Mouse (Mus musculus): Measurements from ENCODE around the gene Tspan14. TPM values are rescaled to one million over a fixed set of nuclear protein-coding genes. Genes with fewer than 3 reads are reported as not detected.
A peak's percentile ranks its signal among the peaks of the same experiment; 100 is the strongest.

Gene Tspan14
- polyA plus RNA-seq, 1 experiment, result 47.7 TPM

DNA sequence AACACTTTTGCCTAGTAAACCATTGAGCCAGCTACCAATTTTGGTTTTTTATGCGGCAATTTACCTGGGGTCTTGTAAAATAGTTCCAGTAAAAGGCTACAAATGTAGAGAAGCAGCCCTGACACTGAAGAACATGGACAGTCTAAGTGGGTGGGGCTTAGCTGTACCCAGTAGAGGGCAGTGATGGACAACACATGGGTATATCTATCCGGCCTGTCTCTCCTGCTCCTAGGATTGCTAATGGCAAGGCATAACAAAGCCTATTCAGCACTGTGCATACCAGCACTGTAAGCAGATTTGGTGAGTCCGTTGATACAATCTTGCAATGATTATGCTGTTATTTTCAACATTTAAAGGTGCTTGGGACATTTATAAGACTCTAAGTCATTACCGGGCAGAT is 12.4 kb upstream of the Tspan14 start:
- DNase-seq (ENCODE audit: extremely low spot score in 1 of 2, low spot score in 1 of 2), result peak in 1 of 2 experiments; percentile 60

GRCm38 (mm10) chr14:40975127-40975721 is 8.6 kb upstream of the Tspan14 start:
- DNase-seq (ENCODE audit: extremely low spot score in 1 of 2, low spot score in 1 of 2), result peak; percentile 63 to 86

GRCm38 (mm10) chr14:40968051-40968450 is 1.4 kb upstream of the Tspan14 start:
- no peak for DNase-seq (ENCODE audit: extremely low spot score in 1 of 2, low spot score in 1 of 2)

GRCm38 (mm10) chr14:40967598-40967900 is 942 bp upstream of the Tspan14 start:
- DNase-seq (ENCODE audit: extremely low spot score in 1 of 2, low spot score in 1 of 2), result no peak

DNA sequence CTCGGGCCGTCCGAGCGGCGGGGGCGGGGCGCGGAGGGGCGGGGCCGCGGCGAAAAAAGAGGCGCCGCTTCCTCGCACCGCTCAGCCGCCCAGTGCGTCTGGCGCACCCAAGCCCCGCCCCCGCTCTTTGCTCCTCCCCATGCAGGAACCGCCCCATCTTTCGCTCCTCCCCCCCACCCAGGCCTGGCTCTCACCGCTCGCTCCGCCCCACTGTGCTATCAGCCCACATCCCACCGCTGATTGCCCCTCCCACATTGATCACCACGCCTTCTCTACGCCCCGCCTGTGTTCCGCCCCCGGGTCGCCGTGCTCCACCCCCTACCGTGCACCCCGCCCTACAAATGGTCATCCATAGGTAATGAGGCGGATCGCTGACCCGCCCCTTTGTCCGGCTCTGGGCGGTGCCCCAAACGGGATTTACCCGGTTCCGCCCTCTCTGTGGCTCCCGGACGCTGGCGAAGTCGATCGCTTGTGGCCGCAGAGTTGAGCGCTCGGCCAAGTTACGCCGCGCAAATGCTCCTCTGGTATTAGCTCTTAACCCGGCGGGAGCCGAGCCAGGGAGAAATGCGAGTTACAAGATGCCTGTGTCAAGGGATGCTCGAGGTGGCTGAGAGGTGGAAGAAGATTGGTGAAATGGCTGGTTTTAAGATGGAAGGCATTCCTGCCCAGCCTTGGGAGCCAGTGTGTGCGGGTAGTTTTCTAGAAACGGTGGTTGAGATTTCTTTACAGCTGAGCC is 423 bp upstream of the Tspan14 start:
- peak; percentile 93 to 97 for DNase-seq (ENCODE audit: extremely low spot score in 1 of 2, low spot score in 1 of 2)

GRCm38 (mm10) chr14:40965507-40966356 is 875 bp downstream of the Tspan14 start:
- DNase-seq (ENCODE audit: extremely low spot score in 1 of 2, low spot score in 1 of 2), result peak in 1 of 2 experiments; percentile 46

GRCm38 (mm10) chr14:40964881-40965280 is 1.7 kb downstream of the Tspan14 start:
- no peak for DNase-seq (ENCODE audit: extremely low spot score in 1 of 2, low spot score in 1 of 2)

GRCm38 (mm10) chr14:40964214-40964610 is 2.4 kb downstream of the Tspan14 start:
- no peak for DNase-seq (ENCODE audit: extremely low spot score in 1 of 2, low spot score in 1 of 2)

GRCm38 (mm10) chr14:40963501-40964213 is 3.0 kb downstream of the Tspan14 start:
- DNase-seq (ENCODE audit: extremely low spot score in 1 of 2, low spot score in 1 of 2), result no peak

DNA sequence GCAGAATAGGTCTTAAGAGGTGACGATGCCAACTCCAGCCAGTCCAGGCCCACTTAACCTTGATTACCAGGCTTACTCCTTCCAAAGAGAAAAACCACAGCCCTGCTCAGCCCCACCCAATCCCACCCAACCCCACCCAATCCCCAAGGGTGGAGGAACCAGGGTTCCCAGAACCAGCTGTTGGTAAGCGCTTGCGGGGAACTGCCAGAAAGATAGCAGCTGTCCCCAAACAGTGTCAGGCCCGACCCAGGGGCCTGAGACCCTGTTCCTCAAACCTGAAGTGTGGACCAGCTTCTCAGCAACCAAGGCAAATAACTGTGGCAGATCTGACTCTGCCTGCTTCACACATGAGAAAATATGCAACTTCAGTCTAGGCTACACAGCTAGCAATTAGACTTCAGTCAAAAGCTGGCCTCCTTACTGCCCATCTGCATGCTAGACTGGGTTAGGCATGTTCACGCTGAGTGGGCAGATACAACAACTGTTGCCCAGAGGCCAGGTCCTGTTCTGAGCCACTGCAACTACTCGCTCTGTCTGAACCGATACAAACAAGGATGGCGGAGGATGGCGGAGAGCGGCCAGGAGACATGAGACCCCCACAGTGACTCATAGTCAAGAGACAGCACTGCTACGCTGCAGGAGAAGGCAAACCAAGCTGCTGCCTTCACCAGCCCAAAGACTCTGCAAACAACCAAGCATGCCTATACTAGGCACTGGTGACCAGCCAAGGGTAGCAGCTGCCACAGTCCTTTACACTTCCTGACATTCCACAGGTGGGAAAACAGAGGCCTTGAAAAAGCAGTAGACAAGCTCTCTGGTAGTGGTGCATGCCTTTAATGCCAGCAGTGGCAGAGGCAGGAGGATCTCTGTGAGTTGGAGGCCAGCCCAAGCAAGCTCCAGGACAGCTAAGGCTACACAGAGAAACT is 4.0 kb downstream of the Tspan14 start:
- DNase-seq (ENCODE audit: extremely low spot score in 1 of 2, low spot score in 1 of 2), result no peak

DNA sequence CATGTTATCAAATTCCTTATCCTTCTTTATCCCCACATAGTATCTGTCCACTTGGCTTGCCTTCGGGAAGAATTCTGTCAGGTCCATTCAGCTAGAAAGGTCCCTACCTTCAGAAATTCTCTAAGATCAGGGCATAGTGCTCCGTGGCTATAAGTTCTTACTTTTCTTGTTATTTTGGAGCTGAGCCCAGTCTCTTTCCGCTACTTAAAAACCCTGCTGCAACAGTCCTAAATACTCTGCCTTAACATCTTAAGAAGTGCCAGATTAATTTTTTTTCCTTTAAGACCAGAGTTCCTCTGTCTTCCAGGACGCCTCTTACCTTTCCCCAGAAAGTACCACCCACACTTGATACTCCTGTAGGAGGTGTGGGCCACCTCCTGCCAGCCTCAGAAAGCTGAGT is 6.4 kb downstream of the Tspan14 start:
- no peak for DNase-seq (ENCODE audit: extremely low spot score in 1 of 2, low spot score in 1 of 2)

DNA sequence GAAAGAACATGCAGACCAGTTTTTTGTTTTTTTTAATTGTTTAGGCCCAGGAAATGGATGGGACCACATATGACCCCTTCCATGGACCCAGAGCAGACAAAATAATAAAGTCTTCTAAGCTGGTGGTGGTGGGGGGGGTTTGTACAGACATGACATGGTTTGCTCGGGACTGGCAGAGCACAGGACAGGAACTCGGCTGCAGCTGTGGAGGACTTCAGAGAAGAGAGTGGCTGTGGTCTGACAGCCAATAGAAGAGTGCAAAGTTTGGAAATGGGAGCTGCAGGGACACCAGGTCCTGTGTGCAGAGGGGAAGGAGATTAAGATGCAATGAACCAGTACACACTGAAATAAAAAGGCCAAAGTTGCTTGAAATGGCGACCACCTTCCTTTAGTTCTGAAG is 7.0 kb downstream of the Tspan14 start:
- DNase-seq (ENCODE audit: extremely low spot score in 1 of 2, low spot score in 1 of 2), result no peak

- DNase-seq (ENCODE audit: extremely low spot score in 1 of 2, low spot score in 1 of 2), result no peak
Measured at GRCm38 (mm10) chr14:40958986-40959381, 7.6 kb downstream of the Tspan14 start.

DNA sequence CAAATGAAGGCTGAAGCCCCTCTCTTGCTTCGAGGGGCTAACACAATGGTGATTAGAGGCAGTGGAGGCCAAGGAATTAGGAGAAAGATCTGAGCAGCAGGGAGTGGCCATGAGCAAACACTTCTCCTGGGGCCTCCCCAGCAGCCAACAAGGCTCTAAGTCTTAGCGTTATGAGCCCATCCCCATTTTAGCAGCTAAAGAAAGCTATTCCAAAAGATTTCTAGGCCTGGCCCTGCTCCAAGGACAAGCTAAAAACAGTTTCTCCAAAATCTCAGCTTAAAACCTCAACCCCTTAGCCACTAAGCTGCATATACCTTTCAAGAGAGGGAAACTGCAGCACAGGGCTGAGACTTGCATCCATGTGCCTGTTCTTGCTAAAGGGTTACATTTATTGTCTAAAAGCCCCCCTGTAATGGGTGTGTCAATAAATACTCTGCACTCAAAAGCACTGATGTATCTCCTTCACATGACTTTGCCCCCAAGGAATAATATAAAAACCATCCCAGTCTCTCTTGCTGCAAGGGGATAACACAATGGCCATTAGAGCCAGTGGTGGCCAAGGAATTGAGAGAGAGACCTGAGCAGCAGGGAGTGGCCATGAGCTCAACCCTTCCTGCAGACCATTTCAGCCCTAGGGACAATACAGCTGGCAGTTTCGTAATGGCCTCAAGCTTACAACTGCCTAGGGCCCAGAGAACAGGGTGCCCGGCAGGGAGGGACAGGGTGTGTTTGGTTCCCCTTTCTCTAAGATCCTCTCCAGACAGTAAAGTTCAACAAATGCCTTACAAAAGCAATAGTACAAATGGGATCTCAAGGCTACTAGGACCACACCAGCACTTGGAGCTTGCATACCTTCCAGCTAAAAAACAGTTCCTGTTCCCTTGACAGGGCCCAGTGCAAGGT is 8.3 kb downstream of the Tspan14 start:
- peak; percentile 69 to 85 for DNase-seq (ENCODE audit: extremely low spot score in 1 of 2, low spot score in 1 of 2)

GRCm38 (mm10) chr14:40957607-40958006 is 9.0 kb downstream of the Tspan14 start:
- peak in 1 of 2 experiments; percentile 48 for DNase-seq (ENCODE audit: extremely low spot score in 1 of 2, low spot score in 1 of 2)

GRCm38 (mm10) chr14:40956252-40957146 is 10.1 kb downstream of the Tspan14 start:
- peak in 1 of 2 experiments; percentile 71 for DNase-seq (ENCODE audit: extremely low spot score in 1 of 2, low spot score in 1 of 2)

GRCm38 (mm10) chr14:40955596-40956251 is 10.9 kb downstream of the Tspan14 start:
- peak; percentile 85 to 86 for DNase-seq (ENCODE audit: extremely low spot score in 1 of 2, low spot score in 1 of 2)
